Mouse (Mus musculus) ES-E14 (cell line): ENCODE data around the gene Eif3b.

Experiments
- CHD2 ChIP-seq: IDR thresholded peaks from 2 replicates; pipeline ENCODE4 v1.6.1; 2014; ENCODE audit warnings: mild to moderate bottlenecking, low read depth, low read length, inconsistent platforms
- ZNF384 ChIP-seq: IDR thresholded peaks from 2 replicates; pipeline ENCODE4 v1.6.1; 2012; ENCODE audit warnings: low read depth, low read length, inconsistent platforms

DNA sequence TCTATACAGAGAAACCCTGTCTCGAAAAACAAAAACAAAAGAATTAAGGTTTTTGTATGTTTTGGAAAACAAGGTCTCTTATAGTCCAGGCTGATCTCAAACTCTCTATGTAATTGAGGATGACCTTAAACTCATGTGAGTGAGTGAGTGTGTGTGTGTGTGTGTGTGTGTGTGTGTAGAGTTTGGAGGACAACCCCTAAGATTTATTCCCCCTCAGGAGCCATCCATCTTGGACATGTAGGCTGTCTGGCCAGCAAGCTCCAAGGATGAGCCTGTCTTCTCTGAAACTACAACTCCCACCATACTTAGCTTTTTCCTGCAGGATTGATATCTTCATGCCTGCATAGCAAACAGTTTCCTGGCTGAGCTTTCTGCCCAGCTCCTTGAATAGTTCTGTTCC lies 27.7 kb upstream of the Eif3b start:
- no peak for TF ChIP-seq CHD2
- TF ChIP-seq ZNF384 = no peak
